Mouse (Mus musculus) forebrain, postnatal 0 days (tissue): ENCODE results near the gene Sdc1. TPM values are rescaled to one million over a fixed set of nuclear protein-coding genes. Genes with fewer than 3 reads are reported as not detected.

ENCODE experiments used
- ATAC-seq: fragments of 200-750 bp; cut with Nextera tagmentation; 2 replicates; pipeline ENCODE4 v1.8.0; 2017; ENCODE audit warnings: mild to moderate bottlenecking, moderate library complexity
- DNase-seq: peaks from one replicate; pipeline ENCODE4 v3.0.0-alpha.2; 2015
- H3K27ac ChIP-seq: fragments of 300-500 bp; sonication (generic); 2 replicates; pipeline ENCODE4 v1.5.1; 2014; ENCODE audit warnings: low read depth, mild to moderate bottlenecking, antibody characterized with exemption, low read length, moderate library complexity, mixed read lengths
- H3K27me3 ChIP-seq: fragments of 300-500 bp; sonication (generic); 2 replicates; pipeline ENCODE4 v1.6.1; 2014; ENCODE audit warnings: mild to moderate bottlenecking, low read length, mixed read lengths; ENCODE audit not compliant: insufficient read depth
- H3K36me3 ChIP-seq: fragments of 300-500 bp; sonication (generic); 2 replicates; pipeline ENCODE4 v1.6.1; 2014; ENCODE audit warnings: mild to moderate bottlenecking, moderate library complexity; ENCODE audit not compliant: insufficient read depth
- H3K4me1 ChIP-seq: fragments of 300-500 bp; sonication (generic); 2 replicates; pipeline ENCODE4 v1.6.1; 2014; ENCODE audit warnings: antibody characterized with exemption; ENCODE audit not compliant: insufficient read depth
- H3K4me2 ChIP-seq: fragments of 300-500 bp; sonication (generic); 2 replicates; pipeline ENCODE4 v1.6.1; 2014; ENCODE audit warnings: low read depth, mild to moderate bottlenecking, moderate library complexity
- H3K4me3 ChIP-seq: fragments of 300-500 bp; sonication (generic); 2 replicates; pipeline ENCODE4 v1.5.1; 2014; ENCODE audit warnings: low read depth, low read length, mixed read lengths
- H3K9ac ChIP-seq: fragments of 300-500 bp; sonication (generic); 2 replicates; pipeline ENCODE4 v1.6.1; 2014; ENCODE audit warnings: mild to moderate bottlenecking
- H3K9me3 ChIP-seq: fragments of 300-500 bp; sonication (generic); 2 replicates; pipeline ENCODE4 v1.6.1; 2016; ENCODE audit warnings: low read length
- CTCF ChIP-seq: sonication (generic); IDR thresholded peaks from 2 replicates; pipeline ENCODE4 v1.5.1; 2016; ENCODE audit warnings: antibody characterized with exemption, control low read depth, low read depth
- WGBS: fragments of 180-500 bp; shearing (Covaris S2); extraction: QIAGEN DNeasy Blood & Tissue Kit; methylation state at CpG from one replicate; pipeline ENCODE4 v1.1.7; 2014; 5-methylcytosine and 5-hydroxymethylcytosine counted together
- polyA plus RNA-seq: library from polyadenylated mRNA; unstranded; fragments of >200 nt; fragmentation: Nextera tagmentation; extraction: Ambion mirVana; gene quantifications from 2 replicates; pipeline ENCODE4 v1.2.1, GENCODE M21; 2015
- total RNA-seq: library from RNA; depleted of rRNA; stranded (reverse); fragments of >200 nt; gene quantifications from 2 replicates; pipeline ENCODE4 v1.2.3, GENCODE M21; 2014

Gene Sdc1
- total and polyA plus RNA-seq, 2 experiments from 2014 or later = 12.4 to 15.2 TPM

DNA sequence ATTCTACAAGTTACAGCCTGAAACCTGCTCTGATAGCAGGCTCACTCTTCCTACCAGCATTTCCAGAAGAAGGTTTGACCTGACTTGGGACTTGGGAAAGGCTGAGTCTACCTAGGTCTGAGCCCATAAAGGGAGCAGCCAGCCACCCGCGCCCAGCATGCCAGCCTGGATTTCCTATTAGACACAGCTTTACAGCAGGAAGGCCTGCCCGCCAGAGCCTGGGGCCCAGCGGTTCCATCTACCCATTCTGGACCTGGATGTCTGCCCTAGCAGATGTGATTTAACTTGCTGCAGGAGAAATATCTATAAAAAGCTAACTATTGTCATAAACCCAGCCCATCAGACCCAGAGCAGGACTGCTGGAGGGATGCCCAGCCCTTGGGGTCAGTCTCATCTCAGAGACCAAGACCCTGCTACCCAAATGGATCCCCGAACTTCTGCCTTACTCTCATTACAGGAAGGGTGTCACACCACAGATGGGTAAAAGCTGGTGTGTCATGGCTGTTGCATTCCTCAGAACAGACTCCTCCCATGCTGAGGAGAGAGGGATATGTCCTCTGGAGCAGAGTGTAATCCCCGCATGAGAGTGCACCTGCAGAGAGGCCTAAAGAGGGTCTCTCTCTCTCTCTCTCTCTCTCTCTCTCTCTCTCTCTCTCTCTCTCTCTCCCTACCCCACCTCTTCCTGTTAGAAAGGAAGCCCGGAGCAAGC, 54.0 kb downstream of the Sdc1 start:
- DNase-seq (no peak), ATAC-seq (no peak)
- no peak for TF ChIP-seq CTCF
- Histone ChIP-seq H3K9ac (no peak overlapping the region), H3K4me3 (no peak overlapping the region), H3K36me3 (no peaks in the 10 kb centered on the region), H3K9me3 (no peaks in the 10 kb centered on the region), H3K4me2 (no peak overlapping the region), H3K27me3 (no peaks in the 10 kb centered on the region), H3K4me1 (no peaks in the 10 kb centered on the region), H3K27ac (no peak overlapping the region)
- 77% methylated on average over 7 of the region's 7 CpGs for WGBS

DNA sequence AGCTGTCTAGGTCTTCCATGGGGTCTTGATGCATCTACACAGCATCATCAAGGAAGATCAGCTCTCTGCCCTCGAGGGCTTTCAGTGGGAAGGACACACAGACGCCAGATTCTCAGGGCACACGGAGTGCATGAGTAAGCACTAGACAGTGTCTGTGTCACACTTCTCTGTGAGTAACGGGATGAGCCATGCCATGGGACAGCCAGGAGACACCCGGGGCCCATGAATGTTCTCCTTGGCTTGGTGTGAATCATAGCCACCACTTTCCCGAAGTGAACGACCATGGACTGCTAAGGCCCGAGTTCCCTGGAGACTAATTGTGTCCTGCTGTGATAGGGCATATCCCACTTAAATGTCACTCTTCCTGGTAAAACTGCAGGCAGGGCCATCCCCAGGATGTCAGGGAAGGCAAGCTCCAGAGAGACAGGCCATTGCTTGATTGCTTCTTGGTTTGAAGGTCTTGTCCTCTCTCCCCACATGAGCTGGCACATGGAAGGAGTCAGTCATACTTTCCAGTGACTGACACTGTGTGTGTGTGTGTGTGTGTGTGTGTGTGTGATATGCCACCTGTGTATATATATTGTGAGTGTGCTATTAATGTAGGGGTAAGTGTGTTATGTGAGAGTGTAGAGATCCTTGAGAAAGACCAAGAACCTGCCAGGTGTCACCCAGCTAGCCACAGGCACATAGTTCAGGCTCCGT, 56.0 kb downstream of the Sdc1 start:
- no peak for ATAC-seq
- DNase-seq = no peak
- no peak overlapping the region for H3K4me2 ChIP-seq
- 87% methylated on average over 9 of the region's 9 CpGs for WGBS
- no peak for TF ChIP-seq CTCF
- no peaks in the 10 kb centered on the region for H3K36me3 ChIP-seq
- no peak overlapping the region for H3K4me3 ChIP-seq
- no peak overlapping the region for H3K9ac ChIP-seq
- H3K9me3 ChIP-seq = no peaks in the 10 kb centered on the region
- no peak overlapping the region for H3K27ac ChIP-seq
- no peaks in the 10 kb centered on the region for H3K4me1 ChIP-seq
- no peaks in the 10 kb centered on the region for H3K27me3 ChIP-seq

DNA sequence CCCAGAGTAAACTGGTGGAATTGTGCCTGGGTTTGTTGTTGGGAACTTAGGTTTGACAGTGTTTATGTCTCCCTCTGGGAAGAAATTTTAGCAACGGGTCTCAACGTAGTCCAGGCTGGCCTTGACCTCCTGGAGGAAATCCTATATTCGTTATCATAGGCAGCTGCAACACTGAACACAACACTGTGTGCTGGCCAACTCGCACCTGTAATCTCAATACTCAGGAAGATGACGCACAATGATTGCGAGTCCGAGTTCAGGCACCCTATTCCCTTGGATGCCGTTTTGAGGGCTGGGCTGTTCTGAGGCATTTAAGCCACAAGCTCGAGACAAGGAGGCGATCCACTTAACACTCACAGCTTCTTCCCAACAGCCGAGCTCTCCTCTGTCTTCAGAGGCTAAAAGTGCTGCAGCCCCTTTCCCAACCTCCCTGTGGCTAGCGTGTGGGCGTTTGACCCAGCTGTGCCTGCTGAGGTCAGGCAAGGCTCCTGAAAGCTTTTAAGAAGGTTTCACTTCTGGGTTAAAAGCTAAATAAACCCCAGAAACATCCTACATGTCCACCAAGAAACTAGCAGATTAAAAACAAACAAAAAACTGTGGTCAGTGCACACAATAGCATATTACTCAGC, 58.0 kb downstream of the Sdc1 start:
- Histone ChIP-seq H3K27me3 (no peaks in the 10 kb centered on the region), H3K4me1 (no peaks in the 10 kb centered on the region), H3K9me3 (no peaks in the 10 kb centered on the region), H3K27ac (no peak overlapping the region), H3K4me3 (no peak overlapping the region), H3K36me3 (no peaks in the 10 kb centered on the region), H3K9ac (no peak overlapping the region), H3K4me2 (no peak overlapping the region)
- ATAC-seq (no peak), DNase-seq (no peak)
- TF ChIP-seq CTCF = no peak
- 77% methylated on average over 13 of the region's 13 CpGs for WGBS

- H3K36me3 ChIP-seq = no peaks in the 10 kb centered on the region
- no peaks in the 10 kb centered on the region for H3K27me3 ChIP-seq
- H3K27ac ChIP-seq = no peak overlapping the region
- 89% methylated on average over 5 of the region's 5 CpGs for whole genome bisulfite sequencing
- H3K4me3 ChIP-seq = no peak overlapping the region
- DNase-seq (no peak), ATAC-seq (no peak)
- no peak overlapping the region for H3K4me2 ChIP-seq
- H3K9ac ChIP-seq = no peak overlapping the region
- TF ChIP-seq CTCF = no peak
- no peaks in the 10 kb centered on the region for H3K4me1 ChIP-seq
- H3K9me3 ChIP-seq = no peaks in the 10 kb centered on the region
Measured at GRCm38 (mm10) chr12:8829661-8830040, 58.5 kb downstream of the Sdc1 start.

DNA sequence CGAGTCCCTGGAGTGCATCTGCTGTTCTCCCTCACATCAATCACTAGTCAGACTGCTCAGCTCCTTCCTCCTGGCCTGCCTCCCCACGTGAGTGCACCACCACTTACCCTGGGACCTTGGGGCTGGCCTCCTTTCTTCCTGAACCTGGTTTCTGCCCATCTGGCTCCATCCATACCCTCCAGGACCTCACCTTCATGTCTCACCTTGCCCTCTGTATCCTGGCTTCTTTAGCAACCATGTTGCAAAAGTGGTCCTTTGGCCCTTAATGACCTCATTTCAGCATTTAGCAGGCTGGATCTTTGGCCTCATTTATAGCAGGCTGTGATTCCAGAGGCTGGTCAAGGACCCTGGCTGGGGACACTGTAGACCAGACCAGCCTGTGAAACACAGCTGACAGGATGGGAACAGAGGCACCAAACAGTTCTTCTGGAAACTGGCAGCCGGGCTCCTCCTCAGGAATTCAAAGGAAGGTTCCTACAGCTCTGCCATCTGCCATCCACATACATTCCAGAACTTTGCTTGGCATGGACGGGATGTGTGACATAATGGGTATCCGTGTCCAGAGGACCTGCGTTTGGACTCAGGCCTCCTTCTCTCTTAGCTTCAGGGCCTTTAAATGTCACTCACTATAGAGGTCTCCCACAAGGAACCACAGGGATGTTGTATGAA, 60.0 kb downstream of the Sdc1 start:
- DNase-seq = no peak
- 68% methylated on average over 6 of the region's 6 CpGs for WGBS
- H3K4me2 ChIP-seq = no peak overlapping the region
- no peak overlapping the region for H3K27ac ChIP-seq
- no peak overlapping the region for H3K9ac ChIP-seq
- no peaks in the 10 kb centered on the region for H3K9me3 ChIP-seq
- H3K4me3 ChIP-seq = no peak overlapping the region
- TF ChIP-seq CTCF = no peak
- H3K36me3 ChIP-seq = no peaks in the 10 kb centered on the region
- H3K4me1 ChIP-seq = no peaks in the 10 kb centered on the region
- no peak for ATAC-seq
- no peaks in the 10 kb centered on the region for H3K27me3 ChIP-seq

DNA sequence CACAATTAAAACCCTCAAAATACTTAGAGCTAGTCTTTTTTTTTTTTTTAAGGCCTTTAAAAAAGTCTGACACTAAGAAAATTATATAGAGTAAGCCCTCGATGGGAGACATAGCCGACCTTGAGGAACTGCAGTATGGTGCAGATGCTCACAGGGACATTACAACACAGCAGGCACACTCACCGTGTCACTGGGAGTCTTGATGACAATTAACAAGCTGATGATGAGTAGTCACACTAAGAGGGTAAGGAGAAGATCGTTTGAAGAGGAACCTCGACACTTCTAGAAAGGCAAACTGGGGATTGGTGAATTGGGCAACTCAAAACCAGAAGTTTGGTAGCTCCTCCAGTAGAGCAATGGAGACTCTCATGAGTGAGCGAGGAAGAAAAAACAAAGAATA, 60.6 kb downstream of the Sdc1 start:
- Histone ChIP-seq H3K4me2 (no peak overlapping the region), H3K4me3 (no peak overlapping the region), H3K36me3 (no peaks in the 10 kb centered on the region), H3K9ac (no peak overlapping the region), H3K27ac (no peak overlapping the region), H3K27me3 (no peaks in the 10 kb centered on the region), H3K9me3 (no peaks in the 10 kb centered on the region), H3K4me1 (no peaks in the 10 kb centered on the region)
- DNase-seq (no peak), ATAC-seq (no peak)
- no peak for TF ChIP-seq CTCF
- 85% methylated on average over 6 of the region's 6 CpGs for WGBS
